Mouse (Mus musculus) C2C12 (cell line): ENCODE measurements around the gene Card9. TPM values are rescaled to one million over a fixed set of nuclear protein-coding genes. Genes with fewer than 3 reads are reported as not detected.

ENCODE experiments used
- H3K27me3 ChIP-seq: one replicate; pipeline ENCODE4 v1.6.1; 2011; ENCODE audit not compliant: control insufficient read depth, insufficient read depth, insufficient read length
- H3K36me3 ChIP-seq: one replicate; pipeline ENCODE4 v1.6.1; 2011; ENCODE audit not compliant: control insufficient read depth, insufficient read depth
- H3K4me3 ChIP-seq: one replicate; pipeline ENCODE4 v1.5.1; 2011; ENCODE audit warnings: mild to moderate bottlenecking, control low read depth; ENCODE audit not compliant: poor library complexity, insufficient read depth, severe bottlenecking
- H3K79me2 ChIP-seq: one replicate; pipeline ENCODE4 v1.6.1; 2011; ENCODE audit not compliant: control insufficient read depth, insufficient read depth
- H3K79me3 ChIP-seq: one replicate; pipeline ENCODE4 v1.6.1; 2011; ENCODE audit warnings: low read depth, control low read depth
- H3ac ChIP-seq: one replicate; pipeline ENCODE3; 2011; ENCODE audit warnings: low read depth; ENCODE audit not compliant: control insufficient read depth, insufficient read length
- CEBPB ChIP-seq: IDR thresholded peaks from one replicate; pipeline ENCODE4 v1.6.1; 2011; ENCODE audit warnings: low read depth, mild to moderate bottlenecking, control low read depth, moderate library complexity
- CTCF ChIP-seq: IDR thresholded peaks from one replicate; pipeline ENCODE4 v1.5.1; 2011; ENCODE audit not compliant: control insufficient read depth, insufficient read depth, insufficient read length
- FOSL1 ChIP-seq: IDR thresholded peaks from one replicate; pipeline ENCODE4 v1.8.0; 2011; ENCODE audit warnings: mild to moderate bottlenecking, low read length; ENCODE audit not compliant: poor library complexity, insufficient read depth, severe bottlenecking
- MAX ChIP-seq: IDR thresholded peaks from one replicate; pipeline ENCODE4 v1.6.1; 2011; ENCODE audit warnings: mild to moderate bottlenecking, control low read depth
- MYOD1 ChIP-seq: IDR thresholded peaks from one replicate; pipeline ENCODE4 v1.6.1; 2011; ENCODE audit warnings: low read depth; ENCODE audit not compliant: control insufficient read depth, insufficient read length
- MYOG ChIP-seq: IDR thresholded peaks from one replicate; pipeline ENCODE4 v1.6.1; 2011; ENCODE audit not compliant: control insufficient read depth, insufficient read length; ENCODE audit errors: extremely low read depth
- USF1 ChIP-seq: IDR thresholded peaks from one replicate; pipeline ENCODE4 v1.6.1; 2011; ENCODE audit warnings: low read depth, mild to moderate bottlenecking, control low read depth, moderate library complexity
- polyA plus RNA-seq: library from polyadenylated mRNA; unstranded; fragments of >200 nt; fragmentation: generic; extraction: Trizol; gene quantifications from one replicate; pipeline ENCODE4 v1.2.1, GENCODE M21; 2012; ENCODE audit warnings: missing spikeins

Gene Card9
- polyA plus RNA-seq, 1 experiment, result 0.20 TPM

GRCm38 (mm10) chr2:26339204-26339551, 21.5 kb downstream of the Card9 start:
- Histone ChIP-seq H3ac (no peak overlapping the region), H3K27me3 (no peaks in the 10 kb centered on the region), H3K79me2 (no peaks in the 10 kb centered on the region), H3K4me3 (no peak overlapping the region), H3K79me3 (no peaks in the 10 kb centered on the region), H3K36me3 (peaks cover 3% of the 10 kb centered on the region)
- no peak for TF ChIP-seq MYOD1
- TF ChIP-seq CEBPB, result no peak
- TF ChIP-seq CTCF, result no peak
- no peak for TF ChIP-seq MAX
- no peak for TF ChIP-seq USF1
- no peak for TF ChIP-seq FOSL1
- TF ChIP-seq MYOG, result no peak

GRCm38 (mm10) chr2:26338302-26339203, 22.2 kb downstream of the Card9 start:
- Histone ChIP-seq H3K4me3 (no peak overlapping the region), H3K27me3 (no peaks in the 10 kb centered on the region), H3K79me2 (no peaks in the 10 kb centered on the region), H3ac (no peak overlapping the region), H3K36me3 (peaks cover 3% of the 10 kb centered on the region), H3K79me3 (no peaks in the 10 kb centered on the region)
- TF ChIP-seq MAX (no peak), USF1 (no peak), CTCF (no peak), MYOD1 (no peak), CEBPB (no peak), FOSL1 (no peak), MYOG (no peak)

DNA sequence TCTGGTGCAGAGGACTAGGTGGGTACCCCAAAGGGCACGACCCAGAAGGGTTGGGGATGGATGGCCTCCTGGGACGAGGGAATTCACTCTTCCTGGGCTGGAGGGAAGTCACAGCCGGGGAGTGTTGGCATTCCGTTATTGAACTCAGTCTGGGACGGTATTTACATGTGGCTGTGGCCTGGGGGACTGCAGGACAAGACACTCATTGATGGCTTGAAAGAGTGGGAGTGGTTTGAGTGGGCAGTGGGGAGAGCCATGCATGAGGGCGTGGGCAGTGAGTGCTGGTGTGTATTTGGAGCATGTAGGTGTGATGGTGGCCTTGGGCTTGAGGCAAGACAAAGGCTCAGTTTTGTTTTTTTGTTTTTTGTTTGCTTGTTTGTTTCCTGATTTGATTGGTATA, 30.0 kb downstream of the Card9 start:
- TF ChIP-seq FOSL1, result no peak
- TF ChIP-seq CEBPB, result no peak
- TF ChIP-seq USF1, result no peak
- no peak for TF ChIP-seq MYOG
- TF ChIP-seq MYOD1, result no peak
- no peak for TF ChIP-seq CTCF
- TF ChIP-seq MAX, result no peak
- Histone ChIP-seq H3K79me2 (no peaks in the 10 kb centered on the region), H3K4me3 (no peak overlapping the region), H3K27me3 (no peaks in the 10 kb centered on the region), H3K79me3 (no peaks in the 10 kb centered on the region), H3K36me3 (peaks cover 28% of the 10 kb centered on the region), H3ac (no peak overlapping the region)

DNA sequence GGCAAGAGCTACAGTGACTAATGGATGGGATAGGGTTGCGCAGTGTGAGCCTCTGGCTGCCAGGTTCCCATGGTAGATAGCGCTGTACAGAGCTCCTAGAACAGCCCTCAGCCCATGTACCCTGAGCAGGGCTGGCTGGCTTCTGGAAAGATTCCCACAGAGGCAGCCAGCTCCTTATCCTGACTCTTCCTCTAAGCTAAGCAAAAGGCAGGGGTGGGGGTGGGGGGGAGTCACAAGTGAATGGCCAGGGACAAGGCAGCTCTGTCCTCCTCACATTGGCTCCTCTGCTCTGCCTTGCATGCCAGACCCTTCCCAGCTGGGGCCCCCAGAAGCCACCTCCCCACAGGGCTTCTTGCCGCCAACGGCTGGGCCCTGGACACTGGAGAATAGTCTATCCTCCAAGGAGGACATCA, 30.7 kb downstream of the Card9 start:
- Histone ChIP-seq H3K36me3 (peaks cover 32% of the 10 kb centered on the region), H3K79me3 (no peaks in the 10 kb centered on the region), H3K27me3 (no peaks in the 10 kb centered on the region), H3K4me3 (peak overlapping the region; percentile 2), H3K79me2 (no peaks in the 10 kb centered on the region), H3ac (no peak overlapping the region)
- TF ChIP-seq CTCF, result no peak
- TF ChIP-seq MYOG, result no peak
- no peak for TF ChIP-seq MAX
- no peak for TF ChIP-seq FOSL1
- no peak for TF ChIP-seq CEBPB
- no peak for TF ChIP-seq MYOD1

DNA sequence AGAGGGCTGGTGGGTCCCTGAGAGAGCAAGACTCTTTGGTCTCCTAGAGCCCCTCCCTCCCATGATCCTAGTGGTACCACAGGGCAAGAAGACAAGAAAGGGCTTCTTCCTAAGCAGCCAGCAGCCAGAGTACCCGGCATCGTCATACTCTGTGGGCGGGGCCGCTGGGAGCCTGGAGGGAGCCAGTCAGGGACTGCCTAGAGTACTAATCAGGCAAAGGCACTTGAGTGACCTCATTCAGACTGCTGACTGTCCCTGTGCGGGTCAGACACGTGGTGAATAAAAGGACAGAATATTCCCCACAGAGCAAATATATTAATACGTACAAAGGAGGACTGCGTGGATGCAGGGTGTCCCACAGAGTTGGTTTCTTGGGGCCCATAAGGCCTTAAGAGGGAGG, 31.3 kb downstream of the Card9 start:
- Histone ChIP-seq H3K4me3 (no peak overlapping the region), H3K79me2 (no peaks in the 10 kb centered on the region), H3K27me3 (no peaks in the 10 kb centered on the region), H3K36me3 (peaks cover 39% of the 10 kb centered on the region), H3ac (no peak overlapping the region), H3K79me3 (no peaks in the 10 kb centered on the region)
- peak; percentile 29 for TF ChIP-seq MAX
- no peak for TF ChIP-seq CEBPB

GRCm38 (mm10) chr2:26327852-26328251, 32.9 kb downstream of the Card9 start:
- H3K79me3 ChIP-seq, result no peaks in the 10 kb centered on the region
- no peaks in the 10 kb centered on the region for H3K79me2 ChIP-seq
- no peak overlapping the region for H3ac ChIP-seq
- H3K4me3 ChIP-seq, result no peak overlapping the region
- TF ChIP-seq MAX, result no peak
- TF ChIP-seq MYOD1, result no peak
- TF ChIP-seq FOSL1, result no peak
- TF ChIP-seq MYOG, result no peak
- TF ChIP-seq USF1, result no peak
- TF ChIP-seq CTCF, result no peak
- TF ChIP-seq CEBPB, result no peak
- H3K36me3 ChIP-seq, result peaks cover 46% of the 10 kb centered on the region
- H3K27me3 ChIP-seq, result no peaks in the 10 kb centered on the region
